Mouse (Mus musculus) lung, embryonic 16.5 days (tissue): ENCODE measurements around the gene Zfp408. TPM values are rescaled to one million over a fixed set of nuclear protein-coding genes. Genes with fewer than 3 reads are reported as not detected.

ENCODE experiments used
- polyA plus RNA-seq: library from polyadenylated mRNA; unstranded; fragments of >200 nt; fragmentation: Nextera tagmentation; extraction: Ambion mirVana; gene quantifications from 2 replicates; pipeline ENCODE4 v1.2.1, GENCODE M21; 2015

The Zfp408 gene
- polyA plus RNA-seq, 1 experiment from 2014 or later: 8.4 TPM

Other genes starting within 250 kb of the Zfp408 start
- 69.4 and 72.2 TPM in 2 replicates for gene 1110051M20Rik, start 205.1 kb downstream of the Zfp408 start, polyA plus RNA-seq
- 13.9 and 15.4 TPM in 2 replicates for gene Lrp4, start 192.3 kb downstream of the Zfp408 start, polyA plus RNA-seq
- 75.6 and 84.9 TPM in 2 replicates for gene Ckap5, start 123.0 kb downstream of the Zfp408 start, polyA plus RNA-seq
- gene F2, start 13.4 kb downstream of the Zfp408 start, polyA plus RNA-seq: 0.85 and 8.9 TPM in 2 replicates
- 157 and 159 TPM in 2 replicates for gene Arhgap1, start 69 bp upstream of the Zfp408 start, polyA plus RNA-seq
- gene Atg13, start 60.8 kb upstream of the Zfp408 start, polyA plus RNA-seq: 25.3 and 25.9 TPM in 2 replicates
- gene Harbi1, start 61.1 kb upstream of the Zfp408 start, polyA plus RNA-seq: 16.4 and 19.7 TPM in 2 replicates
- gene Ambra1, start 80.3 kb upstream of the Zfp408 start, polyA plus RNA-seq: 15.9 and 16.1 TPM in 2 replicates